Mouse (Mus musculus): ENCODE data around the gene Kynu. TPM values are rescaled to one million over a fixed set of nuclear protein-coding genes. Genes with fewer than 3 reads are reported as not detected.

Kynu gene
- polyA plus RNA-seq, 1 experiment from 2014 or later = 0.76 TPM

Other genes with a start within 250 kb of the Kynu start
- 5.7 and 5.8 TPM in 2 replicates for gene Arhgap15, start 193.5 kb downstream of the Kynu start, polyA plus RNA-seq (2016; fragmentation: Nextera tagmentation; extraction: Ambion mirVana)

Measured in liver, embryonic 12.5 days (tissue).